Mouse (Mus musculus): ENCODE measurements at regions not wholly inside any gene's neighbourhood (a gene's known extent, or its start where the extent isn't known, plus 50 kb on each side); places are given as distances from the start of the nearest gene placed in this dataset.

GRCm38 (mm10) chr3:40167970-40168626, 363.0 kb upstream of the Intu start:
- no peak for TF ChIP-seq POLR2A (IDR thresholded peaks at IDR 0.05; ENCODE audit: insufficient read depth, low read length)
- TF ChIP-seq CTCF (IDR thresholded peaks at IDR 0.05; ENCODE audit: low read depth, low read length): no peak
- no peak for TF ChIP-seq EP300 (IDR thresholded peaks at IDR 0.05; ENCODE audit: insufficient read depth, low read depth, low read length)
